Mouse (Mus musculus) large intestine, adult 2 months (tissue): Measurements from ENCODE around the gene Nucb1. TPM values are rescaled to one million over a fixed set of nuclear protein-coding genes. Genes with fewer than 3 reads are reported as not detected.
A peak's percentile ranks its signal among the peaks of the same experiment; 100 is the strongest.
"Not testable (repeated sequence)": the region's sequence is repeated elsewhere in the genome, so short reads cannot be mapped to it uniquely, and the experiment has no call there.

Source experiments
- DNase-seq: peaks from one replicate; pipeline ENCODE4 v3.0.0-alpha.2; 2012; ENCODE audit warnings: low read depth, low spot score
- WGBS: fragments of 180-500 bp; shearing (Covaris S2); methylation state at CpG from one replicate; pipeline ENCODE4 v1.1.7; 2018; 5-methylcytosine and 5-hydroxymethylcytosine counted together
- polyA plus RNA-seq: library from polyadenylated mRNA; depleted of rRNA; stranded (reverse); fragments of >200 nt; gene quantifications from 2 replicates; pipeline ENCODE4 v1.2.3, GENCODE M21; 2012; rRNA removed

Gene Nucb1
- 384 and 422 TPM in 2 replicates for polyA plus RNA-seq

GRCm38 (mm10) chr7:45509912-45510787 lies at the start of gene Nucb1:
Gene Nucb1 (minus strand): TSS chr7:45510406.
- WGBS: under 1% methylated on average over 44 of the region's 44 CpGs
- peak; percentile 87 for DNase-seq

DNA sequence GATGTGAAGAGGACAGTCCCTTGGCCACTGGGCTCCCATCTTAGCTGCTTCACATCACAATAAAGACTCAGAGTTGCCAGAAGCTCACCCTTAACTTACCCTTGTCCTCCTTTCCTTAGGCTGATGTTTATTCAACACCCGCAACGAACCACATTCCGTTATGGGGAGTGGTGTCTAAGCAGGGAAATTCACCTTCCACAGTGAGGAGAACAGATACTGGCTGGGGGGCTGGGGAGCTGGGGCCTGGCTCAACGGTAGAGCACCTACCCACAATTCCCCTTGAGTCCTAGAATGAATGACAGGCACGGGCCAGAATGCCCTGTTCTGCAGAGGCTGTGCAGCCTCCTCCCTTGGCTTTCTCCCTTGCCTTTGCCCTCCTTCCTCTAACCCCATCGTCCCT lies 48.7 kb upstream of the Nucb1 start:
- 12% methylated on average over 6 of the region's 6 CpGs for WGBS
- DNase-seq: no peak

DNA sequence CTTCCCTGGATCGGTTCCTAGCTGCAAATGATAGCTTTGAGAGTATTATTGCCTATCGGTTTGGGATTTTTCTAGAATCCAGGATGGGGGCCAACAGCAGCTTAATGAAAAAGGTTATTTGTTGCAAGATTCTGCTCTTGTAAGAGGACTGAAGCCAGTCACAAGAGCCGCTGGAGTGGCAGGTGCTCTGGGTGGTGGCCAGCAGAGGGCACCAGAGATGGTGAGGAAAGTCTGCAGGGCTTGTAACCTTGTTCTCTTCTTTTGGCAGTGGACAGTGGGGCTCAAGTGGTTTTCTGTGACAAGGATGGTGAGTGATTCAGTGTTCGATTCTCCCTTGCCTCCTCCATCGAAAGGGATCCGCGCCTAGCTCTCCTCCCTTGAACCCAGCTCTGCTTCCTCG lies 45.6 kb upstream of the Nucb1 start:
- 26% methylated on average over 8 of the region's 8 CpGs for WGBS
- DNase-seq: no peak

GRCm38 (mm10) chr7:45554744-45555143 lies 44.5 kb upstream of the Nucb1 start, which contains the start of gene Hsd17b14:
Gene Hsd17b14 (plus strand): TSS chr7:45554893.
- no peak for DNase-seq
- 52% methylated on average over 8 of the region's 8 CpGs for WGBS

- DNase-seq: no peak
- WGBS: 91% methylated on average over 2 of the region's 2 CpGs
Measured at GRCm38 (mm10) chr7:45553990-45554389, 43.8 kb upstream of the Nucb1 start.

DNA sequence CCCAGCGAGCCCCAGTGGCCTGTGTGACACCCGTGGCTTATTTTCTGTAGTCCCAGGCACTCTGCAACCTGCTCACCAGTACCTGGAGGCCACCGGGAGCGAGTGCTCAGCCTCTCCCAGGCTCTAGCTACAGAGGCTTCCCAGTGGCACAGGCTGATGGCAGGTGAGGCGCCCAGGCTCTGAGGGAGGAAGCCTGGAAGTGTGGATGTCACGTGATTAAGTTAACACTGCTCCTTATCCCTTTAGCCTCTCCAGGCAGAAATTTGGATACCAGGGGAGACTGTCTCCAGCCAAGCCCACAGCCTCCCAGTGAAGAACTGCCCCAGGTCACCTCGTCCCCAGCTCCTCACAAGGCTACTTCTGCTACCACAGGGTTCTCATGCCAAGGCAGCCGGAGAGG lies 43.3 kb upstream of the Nucb1 start:
- WGBS: 76% methylated on average over 8 of the region's 8 CpGs
- DNase-seq: no peak

- 75% methylated on average over 8 of the region's 8 CpGs for WGBS
- no peak for DNase-seq
Measured at GRCm38 (mm10) chr7:45551512-45551883, 41.3 kb upstream of the Nucb1 start.

DNA sequence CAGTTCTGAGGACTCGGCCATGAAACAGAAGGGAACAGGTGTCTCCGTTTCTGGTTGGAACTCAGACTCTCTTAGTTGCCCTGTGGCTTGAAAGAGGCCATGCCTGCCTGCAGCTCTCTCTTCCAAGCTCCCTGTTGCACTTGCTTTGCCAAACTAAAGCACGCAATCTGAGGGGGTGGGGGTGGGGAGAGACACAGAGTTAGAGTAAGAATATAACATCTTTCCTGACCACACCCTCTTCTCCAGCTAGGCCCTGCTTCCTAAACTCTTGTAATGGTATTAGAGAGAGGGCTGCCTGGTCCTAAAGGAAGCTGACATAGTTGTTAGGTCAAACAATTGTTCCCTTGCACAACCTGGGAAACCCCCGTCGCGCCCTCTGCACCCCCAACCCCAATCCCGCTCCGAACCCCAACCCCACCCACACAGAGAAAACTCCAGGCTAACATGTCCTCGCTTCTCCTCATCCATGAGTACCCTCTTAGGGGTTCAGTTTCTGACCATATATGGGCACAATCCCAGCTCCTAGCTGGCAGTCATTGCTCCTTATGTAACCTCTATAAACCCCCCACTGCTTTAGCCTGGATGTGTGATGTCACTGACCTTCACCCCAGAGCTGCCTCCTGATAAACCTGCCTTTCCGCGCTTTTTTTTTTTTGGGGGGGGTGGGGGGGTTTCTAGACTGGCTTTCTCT lies 40.8 kb upstream of the Nucb1 start:
- no peak for DNase-seq
- WGBS: 79% methylated on average over 11 of the region's 11 CpGs

DNA sequence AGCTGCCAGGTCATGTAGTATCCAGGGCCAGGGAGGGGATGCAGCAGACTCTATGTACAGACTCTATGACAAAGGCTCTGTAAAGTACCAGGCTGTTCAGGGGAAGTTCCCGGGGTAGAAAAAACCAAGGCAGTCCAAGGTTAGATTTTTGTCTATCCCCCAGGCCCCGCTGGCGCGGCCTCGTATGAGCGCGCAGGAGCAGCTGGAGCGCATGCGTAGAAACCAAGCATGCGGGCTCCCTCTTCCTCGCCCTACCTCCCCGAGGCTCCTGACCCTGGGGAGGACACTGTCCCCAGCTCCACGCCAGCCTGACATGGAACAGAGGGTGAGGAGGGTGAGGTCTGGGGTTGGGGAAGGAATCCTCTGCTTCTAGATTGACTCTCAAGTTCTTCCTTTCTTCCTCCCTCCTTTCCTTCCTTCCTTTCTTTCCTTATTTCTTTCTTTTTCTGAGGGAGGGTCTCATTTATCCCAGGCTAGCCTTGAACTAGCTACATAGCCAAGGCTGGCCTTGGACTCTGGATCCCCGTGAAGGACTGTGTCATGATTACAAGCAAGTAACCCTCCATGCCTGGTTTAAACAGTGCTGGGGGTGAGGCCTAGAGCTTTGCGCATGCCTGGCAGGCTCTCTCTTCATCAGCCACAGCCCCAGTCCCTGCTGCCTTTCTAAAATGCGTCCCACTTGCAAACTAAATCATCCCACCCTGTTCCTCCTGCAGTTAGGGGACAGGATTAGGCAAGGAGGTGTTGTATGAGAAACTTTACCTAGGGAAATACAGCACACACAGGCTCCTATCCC lies 39.6 kb upstream of the Nucb1 start:
- no peak for DNase-seq
- WGBS: 92% methylated on average over 16 of the region's 16 CpGs

- no peak for DNase-seq
- 82% methylated on average over 1 of the region's 1 CpGs for WGBS
Measured at GRCm38 (mm10) chr7:45544525-45544924, 34.3 kb upstream of the Nucb1 start.

DNA sequence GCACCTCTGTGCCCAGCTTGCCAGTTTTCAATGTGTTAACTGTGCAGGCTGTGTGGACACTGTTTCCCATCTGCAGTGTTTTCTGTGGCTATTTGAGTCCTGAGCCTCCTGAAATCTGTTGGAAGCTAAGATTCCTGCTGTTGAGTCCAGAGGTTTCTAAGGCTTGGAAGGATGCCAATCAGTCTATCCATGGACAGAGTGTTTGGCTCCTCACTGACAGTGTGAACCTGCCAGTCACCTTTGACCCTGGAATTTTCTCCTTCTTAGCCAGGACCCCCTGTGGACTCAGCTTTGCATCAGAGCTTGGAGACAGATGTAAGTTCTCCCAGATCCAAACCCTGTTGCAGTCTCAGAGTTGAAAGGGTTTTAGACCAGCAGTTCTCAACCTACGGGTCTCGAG lies 30.0 kb upstream of the Nucb1 start:
- no peak for DNase-seq

DNA sequence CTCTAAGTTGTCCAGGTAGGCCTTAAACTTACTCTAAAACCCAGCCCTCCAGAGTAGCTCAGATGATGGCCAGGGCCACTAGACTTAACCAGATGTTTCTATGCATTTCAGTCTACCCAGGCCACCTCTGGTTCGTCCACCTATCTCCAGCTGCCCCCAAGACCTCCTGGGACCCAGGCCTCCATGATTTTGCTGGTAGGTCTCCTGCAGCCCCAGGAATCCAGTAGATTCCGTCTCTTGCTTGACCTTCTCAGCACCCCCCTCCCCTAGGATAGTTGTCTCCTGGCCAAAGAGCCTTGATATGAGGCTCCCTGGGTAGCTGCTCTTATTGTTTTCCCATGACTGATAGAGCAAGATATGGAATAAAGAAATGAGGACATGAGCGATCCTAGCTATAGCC lies 28.9 kb upstream of the Nucb1 start:
- 94% methylated on average over 3 of the region's 3 CpGs for WGBS
- DNase-seq: no peak

More for the DNA sequence above, 30.0 kb upstream of the Nucb1 start:
- WGBS: 42% methylated on average over 2 of the region's 2 CpGs

GRCm38 (mm10) chr7:45538163-45539041 lies 28.2 kb upstream of the Nucb1 start:
- no peak for DNase-seq
- whole genome bisulfite sequencing: 6% methylated on average over 29 of the region's 29 CpGs

DNA sequence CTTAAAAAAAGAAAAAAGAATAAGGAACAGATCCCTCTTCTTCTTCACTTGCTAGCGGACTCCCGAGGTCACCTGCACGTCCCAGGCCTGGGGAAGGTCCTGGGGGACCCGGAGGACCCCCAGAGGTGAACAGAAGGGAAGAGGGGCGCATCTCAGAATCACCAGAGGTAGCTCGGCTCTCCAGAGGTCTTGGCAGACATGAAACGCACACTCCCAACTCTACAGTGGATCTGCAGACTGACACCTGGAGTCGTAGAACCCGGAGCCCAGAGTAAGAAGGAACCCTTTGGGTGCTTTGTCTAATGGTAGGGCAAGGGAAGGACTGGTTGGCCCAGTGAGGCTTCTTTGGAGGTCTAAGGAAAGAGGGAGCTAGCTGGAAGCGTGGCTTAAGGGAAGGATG lies 27.4 kb upstream of the Nucb1 start:
- whole genome bisulfite sequencing: 84% methylated on average over 10 of the region's 10 CpGs
- DNase-seq: no peak

DNA sequence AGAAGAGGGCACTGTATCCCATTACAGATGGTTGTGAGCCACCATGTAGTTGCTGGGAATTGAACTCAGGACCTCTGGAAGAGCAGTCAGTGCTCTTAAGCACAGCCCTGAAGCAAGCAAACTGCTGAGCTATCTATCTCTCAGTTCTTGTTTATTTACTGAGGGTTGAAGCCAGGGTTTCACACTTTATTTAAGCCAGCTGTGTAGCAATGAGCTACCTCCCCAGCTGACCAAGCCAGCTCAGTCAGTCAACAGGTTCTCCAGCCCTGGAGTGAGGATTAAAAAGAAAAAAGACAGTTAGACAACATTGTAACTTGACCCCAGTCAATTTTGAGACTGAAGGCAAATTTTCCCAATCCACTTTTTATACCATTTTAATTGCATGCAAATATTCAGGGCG lies 25.5 kb upstream of the Nucb1 start:
- DNase-seq: no peak
- 66% methylated on average over 1 of the region's 1 CpGs for WGBS

DNA sequence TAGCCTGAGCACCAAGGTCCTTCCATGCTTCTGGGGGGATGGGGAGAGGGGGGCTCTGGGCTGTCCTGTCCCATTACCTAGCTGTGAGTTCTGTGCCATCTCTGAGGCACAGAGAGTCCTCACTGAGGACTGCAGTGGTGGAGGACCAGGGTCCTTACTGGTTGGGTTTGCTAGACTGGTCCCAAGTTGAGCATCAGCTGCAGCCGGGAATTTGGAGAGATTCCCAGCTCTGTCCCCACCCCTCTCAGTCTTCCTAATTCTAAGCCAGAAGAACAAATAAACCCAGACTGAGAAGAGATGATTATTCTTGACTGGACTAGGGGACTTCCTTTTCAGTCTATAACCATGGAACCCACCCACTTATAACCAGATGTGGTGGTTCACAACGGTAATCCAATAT lies 20.4 kb upstream of the Nucb1 start:
- no peak for DNase-seq
- WGBS: 15% methylated on average over 2 of the region's 2 CpGs

- DNase-seq: no peak
- 20% methylated on average over 6 of the region's 6 CpGs for WGBS
Measured at GRCm38 (mm10) chr7:45529461-45529860, 19.3 kb upstream of the Nucb1 start.

- 86% methylated on average over 6 of the region's 6 CpGs for WGBS
- DNase-seq: not testable (repeated sequence)
Measured at GRCm38 (mm10) chr7:45527169-45527568, 17.0 kb upstream of the Nucb1 start.

DNA sequence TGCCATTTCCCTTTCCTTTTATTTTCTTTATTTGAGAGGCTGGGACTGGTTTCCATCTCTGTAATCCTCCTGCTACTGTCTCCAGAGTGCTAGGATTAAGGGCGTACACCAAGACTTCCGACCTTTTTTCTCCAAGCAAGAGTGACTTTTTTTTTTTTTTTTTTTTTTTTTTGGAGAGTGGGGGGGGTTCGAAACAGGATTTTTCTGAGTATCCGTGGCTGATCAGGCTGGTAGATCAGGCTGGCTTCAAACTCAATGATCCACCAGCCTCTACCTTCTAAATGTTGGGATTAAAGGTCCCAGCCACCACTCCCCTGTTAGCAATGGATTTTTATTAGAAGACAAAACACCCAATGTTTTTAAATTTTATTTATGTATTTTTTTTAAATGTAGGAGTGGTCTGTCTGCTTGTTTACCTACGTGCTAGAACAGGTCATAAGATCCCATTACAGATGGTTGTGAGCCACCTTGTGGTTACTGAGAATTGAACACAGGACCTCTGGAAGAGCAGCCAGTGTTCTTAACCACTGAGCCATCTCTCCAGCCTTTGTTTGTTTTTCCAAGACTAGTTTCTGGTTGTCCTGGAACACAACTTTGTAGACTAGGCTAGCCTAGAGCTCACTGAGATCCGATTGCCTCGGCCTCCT lies 16.4 kb upstream of the Nucb1 start:
- no peak for DNase-seq
- WGBS: 19% methylated on average over 7 of the region's 7 CpGs
